Mouse (Mus musculus): ENCODE data around the gene Atp6v0a4.

Atp6v0a4 gene

GRCm38 (mm10) chr6:38124207-38124835 is at the start of gene Atp6v0a4:
Atp6v0a4 (minus strand) TSS chr6:38124586.
- DNase-seq (ENCODE audit: low read depth in 2 of 2, low spot score in 2 of 2), result no peak

GRCm38 (mm10) chr6:38165385-38165784 is 41.0 kb upstream of the Atp6v0a4 start:
- DNase-seq (ENCODE audit: low read depth in 2 of 2, low spot score in 2 of 2), result no peak

GRCm38 (mm10) chr6:38164705-38165104 is 40.3 kb upstream of the Atp6v0a4 start:
- no peak for DNase-seq (ENCODE audit: low read depth in 2 of 2, low spot score in 2 of 2)

- DNase-seq (ENCODE audit: low read depth in 2 of 2, low spot score in 2 of 2), result no peak
Measured at GRCm38 (mm10) chr6:38162825-38163504, 38.6 kb upstream of the Atp6v0a4 start.

- no peak for DNase-seq (ENCODE audit: low read depth in 2 of 2, low spot score in 2 of 2)
Measured at GRCm38 (mm10) chr6:38160556-38160955, 36.2 kb upstream of the Atp6v0a4 start.

- peak; percentile 56 to 74 for DNase-seq (ENCODE audit: low read depth in 2 of 2, low spot score in 2 of 2)
Measured at GRCm38 (mm10) chr6:38160102-38160501, 35.7 kb upstream of the Atp6v0a4 start.

- no peak for DNase-seq (ENCODE audit: low read depth in 2 of 2, low spot score in 2 of 2)
Measured at GRCm38 (mm10) chr6:38159576-38159975, 35.2 kb upstream of the Atp6v0a4 start.

- no peak for DNase-seq (ENCODE audit: low read depth in 2 of 2, low spot score in 2 of 2)
Measured at GRCm38 (mm10) chr6:38157925-38158324, 33.5 kb upstream of the Atp6v0a4 start.

GRCm38 (mm10) chr6:38156204-38156603 is 31.8 kb upstream of the Atp6v0a4 start:
- no peak for DNase-seq (ENCODE audit: low read depth in 2 of 2, low spot score in 2 of 2)

- no peak for DNase-seq (ENCODE audit: low read depth in 2 of 2, low spot score in 2 of 2)
Measured at GRCm38 (mm10) chr6:38152305-38152704, 27.9 kb upstream of the Atp6v0a4 start.

GRCm38 (mm10) chr6:38149483-38149882 is 25.1 kb upstream of the Atp6v0a4 start:
- DNase-seq (ENCODE audit: low read depth in 2 of 2, low spot score in 2 of 2), result no peak

- DNase-seq (ENCODE audit: low read depth in 2 of 2, low spot score in 2 of 2), result no peak
Measured at GRCm38 (mm10) chr6:38148626-38149025, 24.2 kb upstream of the Atp6v0a4 start.

- DNase-seq (ENCODE audit: low read depth in 2 of 2, low spot score in 2 of 2), result no peak
Measured at GRCm38 (mm10) chr6:38147301-38147700, 22.9 kb upstream of the Atp6v0a4 start.

- no peak for DNase-seq (ENCODE audit: low read depth in 2 of 2, low spot score in 2 of 2)
Measured at GRCm38 (mm10) chr6:38145463-38146065, 21.2 kb upstream of the Atp6v0a4 start.

- no peak for DNase-seq (ENCODE audit: low read depth in 2 of 2, low spot score in 2 of 2)
Measured at GRCm38 (mm10) chr6:38144161-38144998, 20.0 kb upstream of the Atp6v0a4 start.

- no peak for DNase-seq (ENCODE audit: low read depth in 2 of 2, low spot score in 2 of 2)
Measured at GRCm38 (mm10) chr6:38140402-38140801, 16.0 kb upstream of the Atp6v0a4 start.

- no peak for DNase-seq (ENCODE audit: low read depth in 2 of 2, low spot score in 2 of 2)
Measured at GRCm38 (mm10) chr6:38139086-38139485, 14.7 kb upstream of the Atp6v0a4 start.

GRCm38 (mm10) chr6:38134806-38135559 is 10.6 kb upstream of the Atp6v0a4 start:
- no peak for DNase-seq (ENCODE audit: low read depth in 2 of 2, low spot score in 2 of 2)

- DNase-seq (ENCODE audit: low read depth in 2 of 2, low spot score in 2 of 2), result no peak
Measured at GRCm38 (mm10) chr6:38131801-38132231, 7.4 kb upstream of the Atp6v0a4 start.

- DNase-seq (ENCODE audit: low read depth in 2 of 2, low spot score in 2 of 2), result no peak
Measured at GRCm38 (mm10) chr6:38129883-38130282, 5.5 kb upstream of the Atp6v0a4 start.

GRCm38 (mm10) chr6:38128115-38128514 is 3.7 kb upstream of the Atp6v0a4 start:
- DNase-seq (ENCODE audit: low read depth in 2 of 2, low spot score in 2 of 2), result no peak
